Mouse (Mus musculus) C2C12 (cell line): Measurements from ENCODE around the gene Gm3839. TPM values are rescaled to one million over a fixed set of nuclear protein-coding genes. Genes with fewer than 3 reads are reported as not detected.
"Not testable (repeated sequence)": the region's sequence is repeated elsewhere in the genome, so short reads cannot be mapped to it uniquely, and the experiment has no call there.

Source experiments
- H3K27me3 ChIP-seq: one replicate; pipeline ENCODE4 v1.6.1; 2011; ENCODE audit not compliant: control insufficient read depth, insufficient read depth, insufficient read length
- H3K36me3 ChIP-seq: one replicate; pipeline ENCODE4 v1.6.1; 2011; ENCODE audit not compliant: control insufficient read depth, insufficient read depth
- H3K4me3 ChIP-seq: one replicate; pipeline ENCODE4 v1.5.1; 2011; ENCODE audit warnings: mild to moderate bottlenecking, control low read depth; ENCODE audit not compliant: poor library complexity, insufficient read depth, severe bottlenecking
- H3K79me2 ChIP-seq: one replicate; pipeline ENCODE4 v1.6.1; 2011; ENCODE audit not compliant: control insufficient read depth, insufficient read depth
- H3K79me3 ChIP-seq: one replicate; pipeline ENCODE4 v1.6.1; 2011; ENCODE audit warnings: low read depth, control low read depth
- H3ac ChIP-seq: one replicate; pipeline ENCODE3; 2011; ENCODE audit warnings: low read depth; ENCODE audit not compliant: control insufficient read depth, insufficient read length
- CEBPB ChIP-seq: IDR thresholded peaks from one replicate; pipeline ENCODE4 v1.6.1; 2011; ENCODE audit warnings: low read depth, mild to moderate bottlenecking, control low read depth, moderate library complexity
- CTCF ChIP-seq: IDR thresholded peaks from one replicate; pipeline ENCODE4 v1.5.1; 2011; ENCODE audit not compliant: control insufficient read depth, insufficient read depth, insufficient read length
- FOSL1 ChIP-seq: IDR thresholded peaks from one replicate; pipeline ENCODE4 v1.8.0; 2011; ENCODE audit warnings: mild to moderate bottlenecking, low read length; ENCODE audit not compliant: poor library complexity, insufficient read depth, severe bottlenecking
- MAX ChIP-seq: IDR thresholded peaks from one replicate; pipeline ENCODE4 v1.6.1; 2011; ENCODE audit warnings: mild to moderate bottlenecking, control low read depth
- MYOD1 ChIP-seq: IDR thresholded peaks from one replicate; pipeline ENCODE4 v1.6.1; 2011; ENCODE audit warnings: low read depth; ENCODE audit not compliant: control insufficient read depth, insufficient read length
- MYOG ChIP-seq: IDR thresholded peaks from one replicate; pipeline ENCODE4 v1.6.1; 2011; ENCODE audit not compliant: control insufficient read depth, insufficient read length; ENCODE audit errors: extremely low read depth
- USF1 ChIP-seq: IDR thresholded peaks from one replicate; pipeline ENCODE4 v1.6.1; 2011; ENCODE audit warnings: low read depth, mild to moderate bottlenecking, control low read depth, moderate library complexity
- microRNA-seq: library from miRNA; unstranded; fragments of <30 nt; microRNA quantifications from one replicate; pipeline ENCODE4, GENCODE M21; 2019; ENCODE audit warnings: borderline microRNAs expressed
- polyA plus RNA-seq: library from polyadenylated mRNA; unstranded; fragments of >200 nt; fragmentation: generic; extraction: Trizol; gene quantifications from one replicate; pipeline ENCODE4 v1.2.1, GENCODE M21; 2012; ENCODE audit warnings: missing spikeins

The Gm3839 gene
- polyA plus RNA-seq, 1 experiment, result 0.56 TPM

- no peak overlapping the region for H3ac ChIP-seq
- no peaks in the 10 kb centered on the region for H3K79me2 ChIP-seq
- H3K79me3 ChIP-seq, result no peaks in the 10 kb centered on the region
- no peaks in the 10 kb centered on the region for H3K36me3 ChIP-seq
- H3K27me3 ChIP-seq, result no peaks in the 10 kb centered on the region
- no peak overlapping the region for H3K4me3 ChIP-seq
- TF ChIP-seq MYOG, result no peak
- TF ChIP-seq FOSL1, result no peak
- TF ChIP-seq USF1, result no peak
- TF ChIP-seq CEBPB, result no peak
- TF ChIP-seq MAX, result no peak
- TF ChIP-seq CTCF, result no peak
- TF ChIP-seq MYOD1, result no peak
Measured at GRCm38 (mm10) chr14:11307079-11307478, 49.4 kb downstream of the Gm3839 start.

- H3K4me3 ChIP-seq, H3K79me3 ChIP-seq, H3ac ChIP-seq, H3K79me2 ChIP-seq, H3K27me3 ChIP-seq, H3K36me3 ChIP-seq: not testable (repeated sequence)
Measured at GRCm38 (mm10) chr14:11287956-11288355, 68.6 kb downstream of the Gm3839 start.

DNA sequence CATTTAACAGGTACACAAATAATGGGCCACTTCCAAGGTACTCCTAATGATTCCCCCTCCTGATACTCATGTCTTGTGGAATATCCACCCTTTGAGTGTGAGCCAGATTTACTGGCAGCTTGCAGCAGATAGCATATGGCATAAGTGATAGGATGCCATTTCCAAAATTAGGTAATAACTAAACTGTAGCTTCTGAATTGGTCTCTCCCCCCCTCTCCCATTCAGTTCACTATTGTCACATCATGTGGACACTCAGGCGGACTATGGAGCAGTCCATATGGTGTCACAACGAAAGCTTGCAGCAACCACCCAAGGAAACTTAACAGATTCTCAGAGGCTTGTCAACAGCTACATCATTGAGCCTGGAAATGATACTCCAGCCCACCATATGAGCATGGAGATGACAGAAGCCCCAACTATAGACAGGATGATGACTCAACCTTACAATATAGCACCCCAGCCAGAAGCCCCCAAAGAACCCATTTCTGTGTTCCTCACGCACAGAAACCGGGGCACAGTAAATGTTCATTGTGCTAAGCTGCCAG, 99.3 kb downstream of the Gm3839 start:
- no peaks in the 10 kb centered on the region for H3K36me3 ChIP-seq
- no peaks in the 10 kb centered on the region for H3K27me3 ChIP-seq
- TF ChIP-seq USF1 (no peak), FOSL1 (no peak), CTCF (no peak), MAX (no peak), MYOG (no peak), MYOD1 (no peak), CEBPB (no peak)
- H3K79me2 ChIP-seq, result no peaks in the 10 kb centered on the region
- H3ac ChIP-seq, result no peak overlapping the region
- no peaks in the 10 kb centered on the region for H3K79me3 ChIP-seq
- no peak overlapping the region for H3K4me3 ChIP-seq

- H3K36me3 ChIP-seq, result no peaks in the 10 kb centered on the region
- no peaks in the 10 kb centered on the region for H3K79me3 ChIP-seq
- H3K27me3 ChIP-seq, result no peaks in the 10 kb centered on the region
- no peaks in the 10 kb centered on the region for H3K79me2 ChIP-seq
- no peak overlapping the region for H3K4me3 ChIP-seq
- TF ChIP-seq FOSL1 (no peak), USF1 (no peak), MYOG (no peak), MAX (no peak), MYOD1 (no peak), CEBPB (no peak), CTCF (no peak)
- H3ac ChIP-seq, result no peak overlapping the region
Measured at GRCm38 (mm10) chr14:11248053-11248452, 108.5 kb downstream of the Gm3839 start.

GRCm38 (mm10) chr14:11244546-11244945, 112.0 kb downstream of the Gm3839 start:
- Histone ChIP-seq H3K36me3 (no peaks in the 10 kb centered on the region), H3K79me2 (no peaks in the 10 kb centered on the region)

DNA sequence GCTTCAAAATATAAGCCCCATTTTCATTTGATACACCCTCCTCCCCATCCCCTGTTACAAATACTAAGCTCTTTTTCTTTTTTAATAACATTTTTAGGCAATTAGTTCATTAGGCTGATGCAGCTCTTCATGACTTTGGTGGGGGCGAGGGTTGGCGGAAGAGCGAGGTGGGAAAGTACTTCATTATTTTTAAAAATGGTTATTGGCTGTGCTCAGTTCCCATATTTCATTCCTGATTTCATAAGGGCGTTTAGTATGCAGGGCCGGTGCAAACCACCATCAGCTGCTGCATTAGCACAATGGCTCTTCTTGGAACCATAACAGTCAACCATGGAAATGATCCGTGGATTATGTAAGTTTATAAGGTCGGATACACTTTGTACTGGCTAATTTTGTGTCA, 124.4 kb downstream of the Gm3839 start:
- TF ChIP-seq USF1 (no peak), CTCF (no peak), FOSL1 (no peak), MYOG (no peak), MYOD1 (no peak), MAX (no peak), CEBPB (no peak)
- no peaks in the 10 kb centered on the region for H3K79me3 ChIP-seq
- no peak overlapping the region for H3K4me3 ChIP-seq
- no peaks in the 10 kb centered on the region for H3K27me3 ChIP-seq
- no peak overlapping the region for H3ac ChIP-seq
- H3K79me2 ChIP-seq, result no peaks in the 10 kb centered on the region
- no peaks in the 10 kb centered on the region for H3K36me3 ChIP-seq

More at GRCm38 (mm10) chr14:11244546-11244945, 112.0 kb downstream of the Gm3839 start:
- no peaks in the 10 kb centered on the region for H3K27me3 ChIP-seq
- no peak overlapping the region for H3K4me3 ChIP-seq
- H3K79me3 ChIP-seq, result no peaks in the 10 kb centered on the region
- no peak overlapping the region for H3ac ChIP-seq
- no peak for TF ChIP-seq CTCF
- TF ChIP-seq MYOG, result no peak
- no peak for TF ChIP-seq FOSL1
- no peak for TF ChIP-seq MYOD1
- TF ChIP-seq USF1, result no peak
- TF ChIP-seq MAX, result no peak
- TF ChIP-seq CEBPB, result no peak

Small RNAs within 50 kb of the gene (microRNA-seq; reads per million reads assigned to microRNA genes)
- gene Mir5124b, result not detected

Other genes with a start within 250 kb of the Gm3839 start
- gene Fhit, start 194.7 kb downstream of the Gm3839 start, polyA plus RNA-seq, result not detected
- 16.6 TPM for gene Ptprg, start 196.8 kb upstream of the Gm3839 start, polyA plus RNA-seq